In the genomic region with DNA sequence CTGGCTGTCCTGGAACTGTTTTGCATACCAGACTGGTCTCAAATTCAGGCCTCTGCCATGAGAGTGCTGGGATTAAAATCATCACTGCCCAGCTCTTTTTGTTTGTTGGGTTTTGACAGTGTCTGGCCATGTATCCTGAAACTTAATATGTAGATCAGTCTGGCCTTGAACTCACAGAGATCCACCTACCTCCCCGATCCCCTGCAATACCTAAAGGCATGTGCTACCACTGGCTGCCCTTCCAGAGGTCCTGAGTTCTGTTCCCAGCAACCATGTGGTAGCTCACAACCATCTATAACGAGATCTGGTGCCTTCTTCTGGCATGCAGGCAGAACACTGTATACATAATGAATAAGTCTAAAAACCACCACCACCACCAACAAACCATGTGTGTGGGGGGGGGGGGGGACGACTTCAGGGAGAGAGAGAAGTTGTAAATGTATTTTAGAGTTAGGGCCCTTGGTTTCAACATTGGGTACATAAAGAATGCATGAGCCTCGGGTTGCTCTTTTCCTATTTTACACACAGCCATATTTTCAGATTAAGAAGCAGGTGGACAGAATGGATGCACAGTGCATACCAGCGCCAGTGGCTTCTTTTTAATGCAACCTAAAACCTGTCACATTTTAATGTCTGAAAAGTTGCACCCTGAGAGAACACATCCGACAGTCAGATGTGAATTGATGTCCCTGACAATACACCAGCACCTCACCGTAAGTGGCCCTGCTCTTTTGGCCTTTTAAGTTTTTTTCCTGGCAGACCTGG, we compare ENCODE assay signal across 8 mouse cellular contexts. TPM values are rescaled to one million over a fixed set of nuclear protein-coding genes. Genes with fewer than 3 reads are reported as not detected.
DNase-seq lines count a peak whose midpoint lies in the region; ATAC-seq lines count a peak whose summit lies in the region.

No protein-coding gene starts in this region.

- H3K4me2 ChIP-seq in forebrain, embryonic 11.5 days (ENCODE audit: low read depth, low read length, severe bottlenecking): peak overlapping the region; percentile 92
- peak overlapping the region; percentile 100 for H3K4me2 ChIP-seq in liver, embryonic 16.5 days (ENCODE audit: low read depth, low read length)

- H3K9ac ChIP-seq in forebrain, embryonic 11.5 days (ENCODE audit: low read length): peak overlapping the region; percentile 67
- peak overlapping the region; percentile 89 for H3K9ac ChIP-seq in liver, embryonic 16.5 days (ENCODE audit: low read depth, low read length)

- H3K4me1 ChIP-seq in heart, embryonic 10.5 days: peaks cover 19% of the 10 kb centered on the region
- peaks cover 10% of the 10 kb centered on the region for H3K4me1 ChIP-seq in forebrain, embryonic 11.5 days (replicated peaks; ENCODE audit: control insufficient read depth, insufficient read depth, low read length)
- peaks cover 21% of the 10 kb centered on the region for H3K4me1 ChIP-seq in liver, embryonic 16.5 days (ENCODE audit: control insufficient read depth, low read depth, low read length)

- 25% methylated on average over 7 of the region's 7 CpGs for WGBS in heart, embryonic 10.5 days
- 24% methylated on average over 7 of the region's 7 CpGs for WGBS in forebrain, embryonic 11.5 days
- WGBS in liver, embryonic 16.5 days (ENCODE audit: insufficient replicate concordance): 9% methylated on average over 7 of the region's 7 CpGs

- peak overlapping the region; percentile 93 for H3K4me3 ChIP-seq in heart, embryonic 10.5 days
- peak overlapping the region; percentile 78 for H3K4me3 ChIP-seq in forebrain, embryonic 11.5 days (ENCODE audit: low read depth, low read length)
- H3K4me3 ChIP-seq in liver, embryonic 16.5 days (ENCODE audit: low read depth, low read length): peak overlapping the region; percentile 80

- H3K27me3 ChIP-seq in heart, embryonic 10.5 days (ENCODE audit: insufficient read depth, poor library complexity, severe bottlenecking): no peaks in the 10 kb centered on the region
- H3K27me3 ChIP-seq in forebrain, embryonic 11.5 days (ENCODE audit: control insufficient read depth, insufficient read depth, low read length): no peaks in the 10 kb centered on the region
- H3K27me3 ChIP-seq in liver, embryonic 16.5 days (ENCODE audit: control insufficient read depth, insufficient read depth, low read depth, low read length): no peaks in the 10 kb centered on the region

- ATAC-seq in forebrain, embryonic 11.5 days (replicated peaks; ENCODE audit: low FRiP score): peak; percentile 28
- no peak for ATAC-seq in liver, embryonic 16.5 days (ENCODE audit: low read depth)

- H3K27ac ChIP-seq in heart, embryonic 10.5 days: peak overlapping the region; percentile 97
- H3K27ac ChIP-seq in forebrain, embryonic 11.5 days (ENCODE audit: low read depth, low read length): peak overlapping the region; percentile 71
- peak overlapping the region; percentile 81 for H3K27ac ChIP-seq in liver, embryonic 16.5 days (ENCODE audit: low read length)

- H3K9me3 ChIP-seq in heart, embryonic 10.5 days: no peaks in the 10 kb centered on the region
- no peaks in the 10 kb centered on the region for H3K9me3 ChIP-seq in forebrain, embryonic 11.5 days (ENCODE audit: control insufficient read depth, low read length)
- no peaks in the 10 kb centered on the region for H3K9me3 ChIP-seq in liver, embryonic 16.5 days (replicated peaks; ENCODE audit: control insufficient read depth, low read length)

- peaks cover 31% of the 10 kb centered on the region for H3K36me3 ChIP-seq in heart, embryonic 10.5 days
- H3K36me3 ChIP-seq in forebrain, embryonic 11.5 days (ENCODE audit: control insufficient read depth, insufficient read depth, low read length): no peaks in the 10 kb centered on the region; the same call in 1 of the 2 replicates
- H3K36me3 ChIP-seq in liver, embryonic 16.5 days (ENCODE audit: control insufficient read depth, insufficient read depth): peaks cover 2% of the 10 kb centered on the region

- DNase-seq in heart, embryonic 10.5 days (ENCODE audit: low spot score): no peak
- no peak for DNase-seq in heart, adult 18-20 months
- DNase-seq in CD4-positive helper T cell, adult 2 months (ENCODE audit: low read depth, low spot score): peak; percentile 12
- DNase-seq in forebrain, embryonic 11.5 days (ENCODE audit: low spot score): no peak
- DNase-seq in thymus, postnatal 10 days (ENCODE audit: low spot score in 2 of 2): no peak
- no peak for DNase-seq in cerebellum, adult 9-11 months
- no peak for DNase-seq in natural killer cell, adult 2 months (ENCODE audit: low spot score in 2 of 2)

RNA-seq across cellular contexts. Expression of gene Myo19, which starts 0.8 kb away (rescaled TPM):
- 10.1 and 10.6 TPM in 2 replicates for polyA plus RNA-seq in heart, embryonic 10.5 days (2016; fragmentation: Nextera tagmentation; extraction: Ambion mirVana)
- 1 to 10 TPM; 3.2 to 5.2 TPM for total RNA-seq in heart, adult 18-20 months (2021)
- 11.8 and 13.6 TPM in 2 replicates for polyA plus RNA-seq in forebrain, embryonic 11.5 days (2014; fragmentation: Nextera tagmentation; extraction: Ambion mirVana)
- polyA plus RNA-seq in liver, embryonic 16.5 days (2015; fragmentation: Nextera tagmentation; extraction: Ambion mirVana): 3.0 and 3.3 TPM in 2 replicates

RNA-seq across cellular contexts. Expression of gene Pigw, which starts 0.9 kb away (rescaled TPM):
- polyA plus RNA-seq in heart, embryonic 10.5 days (2016; fragmentation: Nextera tagmentation; extraction: Ambion mirVana): 2.7 and 2.8 TPM in 2 replicates
- 1 to 10 TPM; 6.4 to 7.3 TPM for total RNA-seq in heart, adult 18-20 months (2021)
- 3.7 and 3.9 TPM in 2 replicates for polyA plus RNA-seq in forebrain, embryonic 11.5 days (2014; fragmentation: Nextera tagmentation; extraction: Ambion mirVana)
- polyA plus RNA-seq in liver, embryonic 16.5 days (2015; fragmentation: Nextera tagmentation; extraction: Ambion mirVana): 1.3 and 1.4 TPM in 2 replicates

RNA-seq across cellular contexts. Expression of gene Ggnbp2, which starts 8.6 kb away (rescaled TPM):
- polyA plus RNA-seq in heart, embryonic 10.5 days (2016; fragmentation: Nextera tagmentation; extraction: Ambion mirVana): 50.5 and 61.9 TPM in 2 replicates
- 10 to 100 TPM; 53.9 to 57.9 TPM for total RNA-seq in heart, adult 18-20 months (2021)
- polyA plus RNA-seq in forebrain, embryonic 11.5 days (2014; fragmentation: Nextera tagmentation; extraction: Ambion mirVana): 68.3 and 68.7 TPM in 2 replicates
- 48.4 and 50.3 TPM in 2 replicates for polyA plus RNA-seq in liver, embryonic 16.5 days (2015; fragmentation: Nextera tagmentation; extraction: Ambion mirVana)

RNA-seq across cellular contexts. Expression of gene Znhit3, which starts 37.0 kb away (rescaled TPM):
- 55.1 and 78.2 TPM in 2 replicates for polyA plus RNA-seq in heart, embryonic 10.5 days (2016; fragmentation: Nextera tagmentation; extraction: Ambion mirVana)
- total RNA-seq in heart, adult 18-20 months (2021): 10 to 100 TPM; 11.5 to 12.9 TPM
- 70.0 and 78.2 TPM in 2 replicates for polyA plus RNA-seq in forebrain, embryonic 11.5 days (2014; fragmentation: Nextera tagmentation; extraction: Ambion mirVana)
- 27.4 and 32.1 TPM in 2 replicates for polyA plus RNA-seq in liver, embryonic 16.5 days (2015; fragmentation: Nextera tagmentation; extraction: Ambion mirVana)

RNA-seq across cellular contexts. Expression of gene Dhrs11, which starts 50.4 kb away (rescaled TPM):
- polyA plus RNA-seq in heart, embryonic 10.5 days (2016; fragmentation: Nextera tagmentation; extraction: Ambion mirVana): 29.3 and 34.3 TPM in 2 replicates
- 10 to 100 TPM; 97.1 to 99.1 TPM for total RNA-seq in heart, adult 18-20 months (2021)
- 12.6 TPM in 2 replicates for polyA plus RNA-seq in forebrain, embryonic 11.5 days (2014; fragmentation: Nextera tagmentation; extraction: Ambion mirVana)
- polyA plus RNA-seq in liver, embryonic 16.5 days (2015; fragmentation: Nextera tagmentation; extraction: Ambion mirVana): 231 and 247 TPM in 2 replicates
